Mouse (Mus musculus): ENCODE results near the gene Dck.
"Not testable (repeated sequence)": the region's sequence is repeated elsewhere in the genome, so short reads cannot be mapped to it uniquely, and the experiment has no call there.

Dck gene

DNA sequence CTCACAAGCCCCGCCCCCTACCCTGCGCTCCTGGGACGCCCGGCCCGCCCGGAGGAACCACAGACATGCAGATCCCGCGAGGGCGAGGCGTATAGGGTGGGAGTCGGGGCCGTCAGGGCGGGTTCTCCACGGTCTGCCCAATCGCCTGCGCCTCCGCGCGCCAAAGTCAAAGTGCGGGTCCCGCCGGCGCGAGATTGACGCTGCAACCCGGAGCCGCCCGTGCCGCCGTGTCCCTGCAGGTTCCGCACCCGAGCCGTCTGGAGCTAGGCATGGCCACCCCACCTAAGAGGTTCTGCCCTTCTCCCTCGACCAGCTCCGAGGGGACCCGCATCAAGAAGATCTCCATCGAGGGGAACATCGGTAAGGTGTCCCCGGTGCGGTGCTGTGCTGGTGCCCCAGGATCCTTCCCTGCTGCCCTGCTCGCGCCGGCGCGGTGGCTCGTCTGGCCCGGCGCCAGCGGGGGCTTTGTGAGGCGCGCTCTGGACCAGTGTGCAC lies at the start of gene Dck:
Dck (plus strand) TSS at position 10 of the 495 bp plus-strand sequence.
- DNase-seq: peak; percentile 98

DNA sequence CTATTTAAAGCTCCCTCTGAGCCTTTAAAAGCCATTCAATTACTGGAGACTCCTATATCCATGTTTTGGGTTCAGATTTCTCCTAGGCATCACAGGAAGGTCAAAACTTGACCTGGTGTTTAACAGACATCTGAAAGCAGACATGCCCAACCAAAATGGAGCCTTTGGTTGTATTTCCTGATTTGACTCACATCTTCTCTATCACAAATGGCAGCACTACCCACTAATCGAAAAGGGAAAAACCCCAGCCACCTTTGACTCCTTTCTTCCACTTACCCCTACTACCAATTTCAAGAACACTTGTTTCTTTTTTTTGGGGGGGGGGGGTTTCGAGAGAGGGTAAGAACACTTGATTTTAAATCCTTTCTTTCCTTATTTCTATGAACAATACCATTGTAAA lies 47.8 kb upstream of the Dck start:
- no peak for DNase-seq

DNA sequence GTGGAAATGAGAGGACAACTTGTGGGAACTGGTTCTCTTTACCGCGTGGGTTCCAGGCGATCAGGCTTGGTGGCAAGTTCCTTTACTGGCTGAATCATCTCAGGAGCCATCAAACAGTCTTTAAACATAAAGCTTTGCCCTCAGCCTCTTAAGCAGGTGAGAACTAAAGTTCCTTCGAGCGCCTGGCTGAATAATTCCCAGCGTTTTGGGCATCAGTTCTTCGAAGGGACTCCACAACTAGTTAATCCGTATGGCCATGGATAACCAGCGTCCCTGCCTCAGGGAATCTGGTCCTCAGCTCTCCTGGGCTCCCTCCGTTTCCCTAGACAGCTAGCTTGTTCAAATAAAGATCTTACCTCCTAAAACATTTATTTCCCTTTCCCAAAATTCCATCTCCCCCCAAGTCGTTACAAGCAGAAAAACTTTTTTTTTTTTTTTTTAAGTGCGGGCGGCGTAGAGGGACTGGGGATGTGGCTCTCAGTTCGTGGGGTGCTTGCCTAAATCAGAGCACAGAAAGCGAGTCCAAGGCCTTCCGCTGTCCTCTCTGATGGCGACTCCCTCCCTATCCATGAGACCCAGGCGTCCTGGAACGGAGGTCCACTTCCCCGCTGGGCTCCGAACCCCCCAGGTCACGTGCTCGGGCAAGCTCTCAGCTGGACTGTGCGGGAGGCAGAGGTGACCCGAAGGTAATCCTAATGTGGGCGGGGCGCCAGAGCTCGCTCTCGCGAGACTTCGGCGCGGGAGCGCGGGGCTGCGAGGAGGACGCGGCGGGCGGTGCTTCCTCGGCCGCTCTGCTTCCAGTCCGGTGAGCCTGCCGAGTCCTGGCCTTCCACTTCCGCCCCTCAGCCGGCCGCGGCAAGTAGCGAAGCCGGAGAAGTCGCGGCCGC lies 44.4 kb upstream of the Dck start, which contains the start of gene Mob1b:
Mob1b (plus strand) TSS at position 740 of the 887 bp plus-strand sequence.
- DNase-seq: peak; percentile 94

DNA sequence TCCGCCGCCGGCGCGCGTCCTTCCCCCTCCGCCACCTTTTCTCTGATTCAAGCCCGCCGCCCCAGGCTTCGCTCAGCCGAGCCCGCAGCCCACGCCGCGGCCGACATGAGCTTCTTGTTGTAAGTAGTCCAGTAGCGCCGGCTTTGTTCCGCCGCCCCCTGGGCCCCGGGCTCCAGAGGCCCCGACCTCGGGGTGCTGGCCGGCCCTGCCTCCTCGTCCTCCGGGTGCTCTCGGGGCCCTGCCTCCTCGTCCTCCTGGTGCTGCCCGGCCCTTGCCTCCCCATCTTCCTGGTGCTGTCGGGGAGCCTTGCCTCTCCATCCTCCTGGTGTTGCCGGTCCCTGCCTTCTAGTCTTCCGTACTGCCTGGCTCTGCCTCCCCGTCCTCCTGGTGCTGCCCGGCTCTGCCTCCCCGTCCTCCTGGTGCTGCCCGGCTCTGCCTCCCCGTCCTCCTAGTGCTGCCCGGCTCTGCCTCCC lies 43.8 kb upstream of the Dck start:
- no peak for DNase-seq

DNA sequence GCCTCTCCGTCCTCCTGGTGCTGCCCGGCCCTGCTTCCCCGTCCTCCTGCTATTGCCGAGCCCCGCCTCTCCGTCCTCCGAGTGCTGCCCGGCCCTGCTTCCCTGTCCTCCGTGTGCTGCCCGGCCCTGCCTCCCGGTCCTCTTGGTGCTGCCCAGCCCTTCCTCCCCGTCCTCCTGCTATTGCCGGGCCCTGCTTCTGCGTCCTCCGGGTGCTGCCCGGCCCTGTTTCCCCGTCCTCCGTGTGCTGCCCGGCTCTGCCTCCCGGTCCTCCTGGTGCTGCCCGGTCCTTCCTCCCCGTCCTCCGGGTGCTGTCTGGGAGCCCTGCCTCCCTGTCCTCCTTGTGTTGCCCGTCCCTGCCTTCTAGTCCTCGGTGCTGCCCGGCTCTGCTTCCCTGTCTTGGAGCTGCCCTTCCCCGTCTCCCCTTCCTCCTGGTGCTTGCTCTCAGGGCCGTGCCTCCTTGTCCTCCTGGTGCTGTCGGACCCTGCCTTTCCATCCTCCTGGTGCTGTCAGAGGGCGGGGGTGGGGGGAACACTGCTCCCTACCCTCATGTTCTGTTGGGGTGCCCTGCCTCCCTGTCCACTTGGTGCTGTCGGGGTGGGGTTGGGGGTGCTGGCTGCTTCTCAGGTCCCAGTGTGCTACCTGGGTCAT lies 43.1 kb upstream of the Dck start:
- DNase-seq: peak; percentile 15

DNA sequence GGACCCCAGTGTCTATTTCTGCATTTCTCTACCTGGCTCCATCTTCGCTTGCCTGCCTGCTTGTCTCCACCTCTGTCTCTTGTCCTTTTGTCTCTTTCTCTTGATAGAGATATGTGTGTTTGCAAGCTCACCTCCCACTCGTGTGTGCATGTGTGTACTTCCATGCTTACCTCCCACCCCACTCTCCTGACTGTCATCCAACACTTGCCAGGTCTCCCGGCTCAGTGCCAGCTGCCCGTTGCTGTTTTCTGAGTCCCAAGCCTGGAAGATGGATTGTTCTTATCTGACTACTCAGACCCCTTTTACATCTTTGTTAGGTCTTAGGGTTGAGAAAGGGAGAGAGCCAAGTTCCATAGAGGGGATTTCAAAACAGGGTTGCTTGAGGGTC lies 42.6 kb upstream of the Dck start:
- DNase-seq: no peak

DNA sequence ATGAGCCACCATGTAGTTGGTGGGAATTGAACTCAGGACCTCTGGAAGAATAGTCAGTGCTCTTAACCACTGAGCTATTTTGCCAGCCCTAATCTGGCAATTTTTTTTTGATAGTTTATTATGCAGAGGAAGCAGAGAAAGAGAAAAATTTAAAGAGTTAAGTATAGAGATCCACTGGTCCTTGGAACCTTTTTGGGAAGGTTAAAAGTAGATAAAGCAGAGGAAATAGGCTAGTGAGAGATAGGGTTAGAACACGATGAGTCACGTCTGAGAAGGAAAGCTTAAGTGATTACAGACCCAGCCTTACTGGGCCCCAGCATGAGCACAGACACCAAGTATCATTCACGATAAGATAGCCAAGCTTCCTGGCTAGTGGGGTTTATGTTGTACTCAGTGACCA lies 40.8 kb upstream of the Dck start:
- no peak for DNase-seq

DNA sequence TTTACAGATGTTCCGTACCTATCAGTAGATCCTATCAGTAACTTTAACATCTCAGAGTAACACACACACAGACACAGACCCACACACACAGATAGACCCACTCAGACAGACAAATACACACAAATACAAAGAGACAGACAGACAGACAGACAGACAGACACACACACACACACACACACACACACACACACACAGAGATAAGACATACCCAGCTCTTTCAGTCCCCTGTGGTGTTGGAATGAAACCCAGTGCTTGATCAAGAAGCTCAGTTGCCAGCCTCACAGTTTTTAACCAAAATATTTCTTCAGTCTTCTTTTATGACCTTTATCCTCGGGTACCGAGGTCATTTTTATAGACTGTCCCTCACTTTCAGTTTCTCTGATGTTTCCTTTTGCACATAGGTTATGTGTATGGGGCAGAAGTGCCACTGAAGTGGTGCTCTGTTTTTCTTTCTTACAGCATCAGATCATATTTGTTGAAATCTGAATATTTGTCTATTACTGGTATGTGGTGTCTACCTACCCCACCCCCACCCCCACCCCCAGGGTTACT lies 37.1 kb upstream of the Dck start:
- DNase-seq: no peak

DNA sequence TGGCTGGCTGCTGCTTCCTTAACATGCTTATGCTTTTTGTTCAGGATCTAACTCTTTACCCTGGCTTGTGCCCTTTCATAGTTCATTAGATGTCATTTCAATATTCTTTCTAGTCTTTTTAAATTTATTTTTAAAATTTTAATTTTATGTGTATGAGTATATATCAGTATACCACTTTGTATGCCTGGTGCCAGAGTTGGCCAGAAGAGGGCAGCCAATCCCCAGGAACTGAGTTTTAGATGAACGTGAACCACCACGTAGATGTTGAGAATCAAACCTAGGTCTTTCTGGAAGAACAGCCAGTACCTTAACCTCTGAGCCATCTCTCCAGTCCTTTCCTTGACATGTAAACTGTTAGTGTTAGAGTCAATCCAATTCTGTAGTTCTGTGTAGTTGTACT lies 30.0 kb upstream of the Dck start:
- DNase-seq: no peak

DNA sequence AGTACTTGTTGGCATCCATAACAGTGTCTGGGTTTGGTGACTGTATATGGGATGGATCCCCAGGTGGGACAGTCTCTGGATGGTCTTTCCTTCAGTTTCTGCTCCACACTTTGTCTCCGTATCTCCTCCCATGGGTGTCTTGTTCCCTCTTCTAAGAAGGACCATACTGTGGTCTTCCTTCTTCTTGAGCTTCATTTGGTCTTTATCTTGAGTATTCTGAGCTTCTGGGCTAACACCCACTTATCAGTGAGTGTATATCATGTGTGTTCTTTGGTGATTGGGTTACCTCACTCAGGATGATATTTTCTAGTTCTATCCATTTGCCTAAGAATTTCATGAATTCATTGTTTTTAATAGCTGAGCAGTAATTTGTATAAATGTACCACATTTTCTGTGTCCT lies 23.7 kb upstream of the Dck start:
- DNase-seq: not testable (repeated sequence)

DNA sequence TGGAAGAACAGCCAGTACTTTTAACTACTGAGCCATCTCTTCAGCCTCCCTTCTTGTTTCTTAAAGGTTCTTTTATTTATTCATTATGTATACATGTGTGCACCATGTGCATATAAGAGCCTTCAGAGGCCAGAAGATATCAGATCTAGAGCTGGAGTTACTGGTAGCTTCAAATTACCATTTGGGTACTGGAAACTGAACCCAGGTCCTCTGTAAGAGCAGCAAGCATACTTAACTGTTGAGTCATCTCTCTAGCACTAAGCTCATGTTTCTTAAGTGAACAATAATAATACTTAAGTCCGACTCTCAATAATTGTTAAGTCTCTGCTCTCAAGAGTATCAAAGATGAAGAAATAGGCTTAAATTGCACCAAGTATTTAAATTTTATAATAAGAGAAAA lies 17.0 kb upstream of the Dck start:
- no peak for DNase-seq

DNA sequence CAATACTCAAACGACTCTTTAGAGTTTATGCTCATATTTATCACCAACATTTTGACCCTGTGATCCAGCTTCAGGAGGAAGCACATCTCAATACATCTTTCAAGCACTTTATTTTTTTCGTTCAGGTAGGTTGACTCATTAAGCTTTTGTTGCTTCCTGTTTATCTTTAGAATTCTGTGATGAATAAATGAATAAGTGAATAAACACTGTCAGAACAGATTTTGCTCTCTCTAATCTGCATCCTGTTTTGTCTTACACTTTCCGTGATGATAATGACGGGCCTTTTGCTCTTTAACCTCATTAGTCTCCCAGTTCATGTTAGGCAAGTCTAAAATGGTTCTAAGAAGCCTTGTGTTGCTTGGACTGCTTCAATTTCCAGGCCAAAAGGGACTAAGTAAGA lies 11.6 kb upstream of the Dck start:
- DNase-seq: no peak

DNA sequence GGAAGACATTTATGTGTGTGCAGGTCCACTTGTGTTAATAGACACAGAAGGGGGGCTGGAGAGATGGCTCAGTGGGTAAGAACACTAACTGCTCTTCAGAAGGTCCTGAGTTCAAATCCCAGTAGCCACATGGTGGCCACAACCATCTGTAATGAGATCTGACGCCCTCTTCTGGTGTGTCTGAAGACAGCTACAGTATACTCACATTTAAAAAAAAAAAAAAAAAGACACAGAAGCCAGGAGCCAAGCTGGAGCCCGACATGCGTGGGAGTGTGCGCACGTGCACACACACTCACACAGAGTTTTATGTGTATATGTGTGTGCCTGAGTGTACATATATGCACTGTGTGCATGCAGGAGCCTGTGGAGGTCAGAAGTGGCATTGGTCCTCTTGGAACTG lies 2.2 kb upstream of the Dck start:
- DNase-seq: no peak

DNA sequence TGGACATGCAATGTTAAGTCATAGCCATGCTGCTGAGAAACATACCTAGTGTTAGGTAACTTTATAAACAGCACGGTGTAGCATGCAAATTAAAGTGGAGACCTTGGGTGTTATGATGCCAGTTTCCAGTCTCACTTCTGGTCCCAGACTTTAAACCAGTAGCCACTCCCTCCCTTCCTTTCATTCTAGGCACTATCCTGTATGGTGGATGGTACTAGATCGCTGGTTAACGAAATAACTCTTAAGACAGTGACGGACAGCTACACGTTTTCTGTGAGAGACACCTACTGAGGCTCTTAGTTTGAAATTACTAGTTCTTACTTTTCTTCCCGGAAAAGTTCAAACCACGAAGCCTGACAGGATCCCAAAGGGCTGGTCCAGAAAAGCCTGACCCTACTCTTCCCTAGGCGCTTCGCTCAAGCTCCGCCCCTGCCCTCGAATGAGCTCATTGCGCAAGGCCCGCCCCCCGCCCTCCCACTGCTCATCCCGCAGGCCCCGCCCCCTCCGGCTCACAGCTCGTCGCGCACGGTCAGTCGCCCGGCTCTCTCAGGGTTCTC lies 288 bp upstream of the Dck start:
- no peak for DNase-seq

DNA sequence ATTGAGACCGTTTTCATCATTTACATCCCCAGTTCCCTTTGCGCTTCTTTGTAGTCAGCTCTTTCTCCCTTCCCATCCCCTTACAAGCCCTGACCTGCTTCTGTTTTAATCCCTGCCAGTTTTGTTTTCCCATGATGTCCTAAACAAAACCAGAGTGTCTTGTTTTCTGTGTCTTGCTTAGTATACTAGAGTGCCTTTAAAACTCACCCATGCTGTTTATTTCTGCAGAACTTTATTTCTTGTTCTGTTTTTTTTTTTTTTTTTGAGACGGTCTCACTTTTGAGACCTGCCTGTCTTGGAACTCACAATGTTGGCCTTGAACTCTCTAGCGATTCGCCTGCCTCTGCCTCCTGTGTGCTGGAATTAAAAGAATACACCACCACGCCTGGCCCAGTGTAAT lies 791 bp downstream of the Dck start:
- no peak for DNase-seq

DNA sequence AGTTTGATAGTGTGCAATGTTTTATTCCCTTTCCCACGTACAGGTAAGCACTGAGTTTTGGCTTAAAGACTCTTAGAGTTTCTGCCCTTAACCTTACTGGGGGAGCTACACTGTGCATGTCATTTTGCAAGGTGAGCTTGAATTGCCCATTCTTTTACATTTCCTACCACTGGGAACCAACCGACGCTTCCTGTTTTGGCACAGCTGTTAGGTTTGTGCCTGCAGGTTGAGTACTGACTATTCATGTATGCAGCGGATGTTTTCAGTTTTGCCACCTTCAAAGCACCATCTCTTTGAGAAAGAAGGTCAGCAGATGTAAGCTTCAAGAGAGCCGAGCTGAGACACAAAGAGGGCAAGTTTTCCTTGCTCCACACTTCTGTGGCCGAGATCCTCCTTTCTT lies 1.3 kb downstream of the Dck start:
- DNase-seq: no peak

DNA sequence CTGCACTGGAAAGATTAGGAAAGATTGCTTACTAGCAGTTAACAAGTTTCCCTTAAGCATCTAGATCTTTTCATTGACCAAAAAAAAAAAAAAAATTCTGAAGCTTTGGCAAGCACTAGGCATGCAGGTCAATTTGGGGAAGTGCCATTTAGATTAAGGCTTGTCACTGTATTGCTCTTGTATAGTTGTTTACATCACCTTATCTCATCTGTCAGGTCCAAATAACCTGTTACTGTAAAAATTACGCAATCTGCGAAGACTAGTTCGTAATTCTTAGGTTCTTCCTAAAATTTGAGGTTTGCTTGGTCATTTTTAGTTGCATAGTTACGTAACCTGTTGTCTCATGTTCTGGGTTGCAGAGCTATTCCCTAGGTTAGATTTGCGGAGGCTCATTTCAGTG lies 2.1 kb downstream of the Dck start:
- no peak for DNase-seq

DNA sequence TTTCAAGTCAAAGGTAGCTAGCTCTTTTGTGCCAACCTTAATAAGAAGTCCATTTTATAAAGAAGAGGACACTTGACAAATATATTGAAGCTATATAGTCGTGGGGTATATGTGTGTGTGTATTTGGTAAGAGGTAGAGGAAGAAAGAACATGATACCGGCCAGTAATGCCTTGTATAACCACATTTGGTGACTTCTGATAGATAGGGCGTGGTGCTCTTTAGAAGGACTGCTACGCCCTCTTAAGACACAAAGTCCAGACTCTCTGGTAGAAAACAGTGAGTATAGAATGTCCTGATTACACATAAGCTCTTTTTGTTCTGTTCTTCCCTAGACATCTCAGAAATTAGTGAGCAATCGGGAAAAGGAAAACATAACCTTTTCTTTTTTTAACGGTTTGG lies 3.4 kb downstream of the Dck start:
- no peak for DNase-seq

DNA sequence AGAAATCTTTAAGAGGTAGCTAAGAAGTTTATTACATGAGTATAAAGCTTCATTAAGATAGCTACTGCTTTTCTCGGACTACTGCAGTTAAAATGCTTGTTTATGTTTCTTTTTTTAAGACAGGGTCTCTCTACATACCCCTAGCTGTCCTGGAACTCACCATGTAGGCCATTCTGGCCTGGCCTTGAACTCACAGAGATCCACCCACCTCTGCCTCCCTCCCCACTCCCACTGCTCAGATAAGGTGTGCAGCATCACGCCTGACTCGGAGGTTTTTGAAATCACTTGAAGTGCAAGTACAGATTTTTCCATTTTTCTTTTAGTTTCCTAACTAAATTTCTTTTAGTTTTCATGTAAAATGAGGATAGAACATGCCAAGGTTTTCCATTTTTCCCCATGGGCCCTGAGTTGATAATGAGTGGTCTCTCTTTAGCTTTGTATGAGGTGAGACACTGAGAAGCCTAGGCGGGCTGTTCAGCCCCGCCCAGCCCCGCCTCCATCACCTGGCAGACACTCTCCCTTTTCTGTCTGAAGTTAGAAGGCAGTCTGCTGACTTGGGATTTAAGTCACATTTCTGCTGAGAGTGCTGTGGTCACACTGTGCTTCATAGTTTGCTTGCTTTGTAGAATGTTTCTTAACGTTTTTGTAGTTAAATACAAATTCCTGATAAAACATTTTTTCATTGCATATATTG lies 17.4 kb downstream of the Dck start:
- no peak for DNase-seq

DNA sequence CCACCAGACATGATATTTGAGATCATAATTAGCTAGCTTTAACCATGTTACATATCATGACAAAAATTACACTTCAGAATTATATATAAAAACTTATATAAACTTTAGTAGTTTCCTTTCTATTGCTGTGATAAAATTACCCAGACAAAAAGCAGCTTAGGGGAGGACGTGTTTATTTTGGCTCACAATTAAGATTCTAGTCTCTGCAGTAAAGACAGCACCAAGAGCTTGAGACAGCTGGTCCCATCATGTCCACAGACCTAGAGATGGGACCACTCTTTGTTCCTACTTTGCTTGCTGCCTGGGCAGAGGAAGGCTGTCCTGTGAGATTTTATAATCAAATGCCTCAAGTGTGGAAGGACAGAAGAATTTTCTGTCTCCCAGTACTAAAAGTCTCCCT lies 20.3 kb downstream of the Dck start:
- no peak for DNase-seq

DNA sequence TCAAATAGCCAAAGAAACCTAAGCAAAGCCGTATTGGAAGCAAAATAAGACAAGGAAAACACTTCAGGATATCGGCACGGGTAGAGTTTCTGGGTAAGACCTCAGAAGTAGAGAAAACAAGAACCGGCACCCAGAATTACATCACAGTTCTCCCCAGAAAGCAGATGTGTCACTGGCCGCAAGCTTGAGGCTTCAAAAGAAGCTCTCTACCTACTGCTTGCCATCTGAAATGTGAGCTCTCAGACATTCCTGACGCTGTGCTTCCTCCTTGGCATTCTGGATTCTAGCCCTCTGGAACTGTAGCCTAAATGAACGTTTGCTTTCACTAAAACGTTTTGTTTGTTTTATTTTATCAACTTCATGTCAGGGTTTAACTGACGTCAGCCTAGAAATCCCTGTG lies 25.9 kb downstream of the Dck start:
- DNase-seq: no peak

DNA sequence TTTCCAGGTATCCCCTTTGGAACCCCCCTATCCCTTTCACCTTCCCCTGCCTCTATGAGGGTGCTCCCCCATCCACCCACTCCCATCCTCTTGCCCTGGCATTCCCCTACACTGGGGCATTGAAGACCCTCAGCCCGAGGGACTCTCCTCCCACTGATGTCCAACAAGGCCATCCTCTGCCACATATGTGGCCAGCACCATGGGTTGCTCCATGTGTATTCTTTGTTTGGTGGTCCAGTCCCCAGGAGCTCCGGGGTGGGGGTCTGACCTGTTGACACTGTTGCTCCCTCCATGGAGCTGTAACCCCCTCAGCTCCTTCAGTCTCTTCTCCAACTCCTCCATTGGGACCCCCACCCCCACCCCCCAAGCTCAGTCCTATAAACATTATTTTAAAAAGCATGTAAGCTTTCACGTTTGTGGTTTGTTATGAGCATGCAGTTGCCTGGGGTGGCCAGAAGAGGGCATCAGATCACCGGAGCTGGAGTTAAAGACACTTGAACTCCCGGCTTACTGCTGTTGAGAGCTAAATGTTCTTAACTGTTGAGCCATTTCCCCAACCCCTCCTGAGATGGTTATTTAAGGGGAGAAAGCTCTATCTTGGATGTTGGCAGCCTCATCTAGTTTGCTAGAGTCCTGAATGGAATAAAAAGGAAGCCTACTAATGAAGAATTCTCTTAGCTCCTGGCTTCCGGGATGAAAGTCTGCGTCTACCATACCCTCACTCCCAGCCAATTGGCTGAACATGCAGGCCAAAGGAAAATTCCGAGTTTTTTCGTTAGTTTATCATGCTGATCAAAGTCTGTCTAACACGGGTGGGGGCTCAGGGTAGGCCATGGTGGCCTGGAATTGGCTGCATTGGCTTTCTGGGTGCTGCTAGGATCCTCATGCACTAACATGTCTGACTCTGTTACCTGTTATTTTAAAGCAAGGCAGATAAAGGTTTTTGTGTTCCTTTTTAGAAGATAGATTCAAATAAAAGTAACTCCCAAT lies 26.8 kb downstream of the Dck start:
- no peak for DNase-seq
